Mouse (Mus musculus): Measurements from ENCODE around the gene Il34. TPM values are rescaled to one million over a fixed set of nuclear protein-coding genes. Genes with fewer than 3 reads are reported as not detected.
"Not testable (repeated sequence)": the region's sequence is repeated elsewhere in the genome, so short reads cannot be mapped to it uniquely, and the experiment has no call there.

The Il34 gene
- total RNA-seq, 2 experiments from 2014 or later: 3.9 to 5.1 TPM

DNA sequence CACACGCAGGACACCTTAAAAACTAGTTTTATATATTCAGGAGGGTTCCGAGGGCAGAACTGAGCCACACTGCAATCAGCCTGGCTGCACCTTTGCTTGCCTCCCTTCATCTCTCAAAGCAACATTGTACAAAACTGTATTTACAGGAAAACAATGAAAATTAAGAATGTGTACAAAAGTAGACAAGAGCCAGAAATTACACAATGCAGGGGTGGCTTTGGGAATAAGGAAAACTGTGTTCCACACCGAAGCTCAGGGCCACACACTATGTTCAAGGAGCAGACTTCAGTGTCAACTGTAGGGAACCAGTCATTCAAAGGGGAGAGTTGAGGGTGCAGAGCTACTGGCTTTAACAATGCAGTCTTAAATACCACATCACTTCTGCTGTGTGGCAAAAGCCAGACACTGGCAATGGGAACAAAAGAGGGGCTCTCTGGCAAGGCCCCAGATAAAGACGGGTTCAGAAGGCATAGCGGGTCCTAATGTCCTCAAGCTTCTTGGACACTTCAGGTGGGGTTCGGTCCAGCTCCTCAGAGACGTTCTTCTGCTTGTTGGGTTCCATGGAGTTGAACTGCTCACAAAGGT is 4.8 kb upstream of the Il34 start:
- DNase-seq: no peak

DNA sequence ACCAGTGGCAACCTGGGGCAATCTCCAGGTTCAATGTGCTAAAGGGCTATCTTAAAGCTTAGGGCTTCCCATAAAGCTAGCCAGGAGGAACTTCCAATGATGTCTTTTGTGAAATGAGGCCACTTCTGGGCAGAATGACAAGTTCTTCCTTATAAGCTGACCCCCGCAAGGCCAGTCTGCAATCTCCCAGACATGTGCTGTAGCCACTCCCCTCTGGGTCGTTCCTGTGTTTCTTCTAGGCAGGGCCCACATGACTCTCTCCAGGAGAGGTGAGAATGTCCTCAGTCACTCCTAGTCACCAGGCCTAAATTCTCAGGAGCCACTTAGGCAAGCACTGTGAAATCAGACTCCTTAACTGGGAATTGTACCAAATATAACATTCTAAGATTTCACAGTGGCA is 4.1 kb upstream of the Il34 start:
- DNase-seq: peak in 1 of 2 experiments; percentile 40

DNA sequence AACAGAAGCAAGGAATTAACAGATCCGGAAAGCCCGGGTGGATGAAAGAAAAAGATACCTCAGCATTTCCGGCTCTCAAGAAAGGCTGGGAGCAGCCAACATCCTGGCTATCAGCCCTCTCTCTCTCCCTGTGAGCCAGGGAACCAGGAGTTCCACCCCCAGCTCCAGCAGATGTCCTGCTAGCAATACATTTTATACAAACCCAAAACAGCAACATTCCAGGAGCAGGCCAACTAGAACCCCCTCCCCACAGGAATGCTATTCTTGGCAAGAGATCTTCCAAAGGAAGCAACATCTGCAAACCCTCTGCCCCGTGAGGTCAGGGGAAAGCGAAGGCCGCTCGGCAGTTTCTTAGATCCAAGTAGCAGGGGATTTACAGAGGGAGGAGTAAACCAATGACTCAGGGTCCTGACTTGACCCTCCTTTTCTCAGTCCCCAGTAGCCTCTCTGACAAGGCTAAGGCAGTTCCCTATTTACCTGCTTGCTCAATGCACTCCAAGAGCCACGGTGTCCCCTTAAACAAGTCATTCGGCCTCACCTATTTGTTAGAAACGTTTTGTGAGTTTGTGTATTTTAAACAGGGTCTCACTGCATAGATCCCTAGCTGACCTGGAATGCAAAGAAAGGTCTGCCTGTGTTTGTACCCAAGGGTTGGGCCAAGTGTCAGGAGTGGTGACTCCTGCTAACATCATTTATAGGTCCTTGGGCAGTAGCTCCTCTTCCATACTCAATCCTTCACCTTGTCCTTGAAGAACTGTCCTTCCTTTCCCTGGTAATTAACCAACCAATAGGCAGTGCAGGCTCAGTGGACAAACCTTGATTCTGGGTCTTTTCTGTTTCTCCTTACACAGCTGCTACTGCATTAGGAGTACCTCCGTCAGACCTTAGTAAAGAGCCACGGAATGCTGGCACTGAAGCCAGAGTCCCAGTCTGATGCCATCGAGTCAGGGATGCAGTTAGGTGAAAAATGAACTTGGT is 3.1 kb upstream of the Il34 start:
- peak; percentile 53 to 57 for DNase-seq

GRCm38 (mm10) chr8:110806146-110806545 is 422 bp upstream of the Il34 start:
- no peak for DNase-seq

GRCm38 (mm10) chr8:110804825-110805514 is 754 bp downstream of the Il34 start:
- no peak for DNase-seq

GRCm38 (mm10) chr8:110803856-110804255 is 1.9 kb downstream of the Il34 start:
- DNase-seq: no peak

DNA sequence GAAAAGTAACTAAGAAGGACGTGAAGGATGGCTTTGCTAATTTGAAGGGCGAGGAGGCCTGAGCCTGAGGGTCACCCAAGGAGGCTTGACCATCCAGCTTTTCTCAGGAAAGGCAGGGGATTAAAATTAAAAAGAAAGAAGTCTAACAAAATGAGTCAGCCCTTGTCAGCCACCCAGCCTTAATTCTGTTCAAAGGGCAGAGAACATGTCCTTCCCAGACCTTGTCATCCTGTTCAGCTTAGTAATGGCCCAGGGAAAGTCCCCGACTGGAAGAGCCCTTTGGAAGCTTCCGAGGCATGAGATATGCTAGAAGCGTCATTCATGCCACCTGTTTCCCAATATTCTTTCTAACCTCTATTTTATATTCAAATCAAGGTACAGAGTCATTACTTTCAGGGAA is 2.7 kb downstream of the Il34 start:
- DNase-seq: no peak

DNA sequence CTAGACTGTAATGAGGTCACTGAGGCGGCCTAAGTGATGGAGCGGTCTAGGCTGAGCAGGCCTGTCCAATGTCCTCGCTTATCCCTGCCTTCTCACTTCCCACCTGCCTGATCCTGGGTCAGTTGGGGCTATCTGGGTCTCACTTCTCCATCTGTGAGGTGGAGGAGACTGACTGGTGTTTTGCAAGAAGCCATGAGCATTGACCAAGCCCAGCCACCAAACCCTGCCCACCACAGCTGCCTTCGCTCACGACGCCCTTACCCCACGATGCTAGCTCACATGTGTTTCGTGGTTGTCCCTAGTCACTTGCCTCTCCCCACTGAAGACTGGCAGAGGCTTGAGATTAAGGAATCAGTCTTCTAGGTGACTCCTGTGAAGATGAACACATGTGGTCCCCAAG is 8.6 kb downstream of the Il34 start:
- DNase-seq: no peak

DNA sequence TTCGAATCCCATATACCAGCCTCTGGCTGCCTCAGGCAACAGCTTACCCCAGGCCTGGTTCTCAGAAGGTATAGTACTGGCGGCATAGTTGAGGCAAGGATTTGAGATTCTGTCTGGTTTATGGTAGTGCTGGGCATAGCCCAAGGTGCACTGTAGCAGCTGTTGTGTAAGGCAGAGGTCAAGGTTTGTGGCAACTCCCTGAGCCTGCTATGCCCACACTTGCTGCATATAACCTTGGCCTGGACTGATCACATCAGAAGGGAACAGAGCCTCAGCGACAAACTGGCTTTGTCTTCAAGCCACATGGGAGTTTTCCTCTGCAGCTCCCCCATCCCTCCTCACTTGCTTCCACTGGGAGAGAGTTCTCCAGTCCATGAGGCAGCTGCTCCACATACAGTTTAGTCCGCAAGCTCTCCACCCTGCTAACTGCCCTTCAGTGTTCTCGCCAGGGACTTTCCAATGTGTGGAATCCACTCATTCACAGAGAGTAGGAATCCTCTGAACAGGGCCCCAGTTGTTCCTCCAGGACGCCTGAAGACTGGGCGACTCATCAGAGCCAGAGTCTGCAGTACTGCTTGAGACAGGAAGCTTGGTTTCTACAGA is 11.3 kb downstream of the Il34 start:
- no peak for DNase-seq

GRCm38 (mm10) chr8:110793936-110794335 is 11.8 kb downstream of the Il34 start:
- DNase-seq: no peak

- DNase-seq: no peak
Measured at GRCm38 (mm10) chr8:110793511-110793910, 12.2 kb downstream of the Il34 start.

DNA sequence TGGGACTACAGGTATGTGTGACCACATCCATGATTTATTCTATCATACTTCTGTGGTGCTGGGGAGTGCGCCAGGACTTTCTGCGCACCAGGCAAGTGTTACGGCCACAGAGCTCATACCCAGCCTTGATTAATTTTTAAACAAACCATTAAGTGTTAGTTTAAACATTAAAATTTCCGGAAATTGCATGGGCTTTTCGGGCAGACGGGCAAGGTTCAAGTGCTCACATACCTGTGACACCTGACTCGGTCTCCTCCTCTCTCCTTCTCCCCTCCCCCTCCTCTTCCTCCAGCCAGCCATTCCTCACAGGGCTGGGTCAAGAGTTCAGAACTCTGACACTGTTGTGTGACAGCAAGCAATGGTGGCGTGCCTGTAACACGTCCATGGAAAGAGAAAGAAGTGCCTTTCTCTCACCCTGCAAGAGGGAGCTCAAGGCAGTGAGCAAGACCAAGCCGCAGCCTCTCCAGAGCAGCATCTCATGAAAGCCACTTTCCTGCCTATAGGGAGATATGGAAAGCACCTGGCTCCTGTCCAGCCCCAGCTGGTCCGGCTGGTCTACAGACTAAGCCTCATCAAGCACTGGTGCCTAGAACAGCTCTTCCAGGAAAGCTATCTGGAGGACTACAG is 13.0 kb downstream of the Il34 start:
- no peak for DNase-seq

GRCm38 (mm10) chr8:110791164-110791563 is 14.6 kb downstream of the Il34 start:
- DNase-seq: peak in 1 of 2 experiments; percentile 35

DNA sequence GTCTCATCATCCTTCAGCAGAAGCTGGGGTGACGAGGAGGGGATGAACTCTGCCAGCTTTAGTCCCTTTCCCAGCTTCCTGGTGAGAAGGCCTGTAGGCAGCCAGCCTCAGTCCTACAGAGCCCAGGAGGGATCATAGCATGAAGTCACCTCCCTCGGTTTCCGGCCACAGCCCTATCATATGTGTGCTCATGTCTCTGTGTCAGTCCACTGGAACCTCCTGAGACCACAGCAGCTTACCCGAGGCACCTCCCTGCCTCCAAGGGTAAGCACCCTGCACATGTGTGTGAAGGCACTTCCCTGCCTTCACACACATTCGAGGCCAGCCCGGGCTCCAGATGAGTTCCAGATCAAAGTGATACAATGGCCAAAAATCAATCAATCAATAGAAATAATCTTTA is 15.5 kb downstream of the Il34 start:
- DNase-seq: no peak

GRCm38 (mm10) chr8:110789571-110789970 is 16.2 kb downstream of the Il34 start:
- DNase-seq: no peak

- no peak for DNase-seq
Measured at GRCm38 (mm10) chr8:110788981-110789380, 16.7 kb downstream of the Il34 start.

GRCm38 (mm10) chr8:110787411-110787954 is 18.2 kb downstream of the Il34 start:
- no peak for DNase-seq

DNA sequence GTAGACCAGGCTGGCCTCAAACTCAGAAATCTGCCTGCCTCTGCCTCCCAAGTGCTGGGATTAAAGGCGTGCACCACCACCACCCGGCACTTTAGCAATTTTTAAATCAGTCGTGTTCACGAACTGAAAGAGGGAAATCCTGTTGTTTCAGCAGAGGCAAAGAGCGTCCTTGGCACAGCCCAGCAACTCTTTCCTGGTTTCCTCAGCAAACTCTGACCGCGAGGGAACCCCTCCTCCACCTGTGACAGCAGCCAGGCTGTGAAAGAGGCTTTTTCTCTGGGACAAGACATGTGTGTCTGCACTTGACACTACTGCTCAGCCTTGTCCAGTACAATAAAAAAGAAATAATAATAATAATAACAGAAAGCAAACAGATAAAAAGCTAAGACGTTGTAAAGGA is 18.8 kb downstream of the Il34 start:
- DNase-seq: no peak

GRCm38 (mm10) chr8:110786501-110786900 is 19.2 kb downstream of the Il34 start:
- DNase-seq: not testable (repeated sequence)

DNA sequence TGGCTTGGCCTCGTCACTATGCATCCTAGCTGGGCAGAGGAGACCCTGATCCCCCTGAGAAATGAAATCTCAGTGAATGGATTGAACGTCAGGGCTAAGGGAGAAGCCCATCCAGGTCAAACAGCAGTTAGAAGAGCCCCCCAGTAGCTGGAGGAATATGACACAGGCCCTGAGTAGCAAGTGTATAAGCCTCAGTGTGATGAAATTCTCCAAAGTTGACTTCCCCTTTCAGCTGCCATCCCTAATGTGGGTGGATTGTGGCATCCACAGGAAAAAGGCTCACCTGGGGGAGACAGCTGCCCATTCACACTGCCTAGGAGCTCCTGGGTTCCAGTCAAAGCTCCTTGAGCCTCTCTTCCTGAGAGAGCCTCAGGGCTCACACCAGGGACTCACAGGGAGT is 20.4 kb downstream of the Il34 start:
- DNase-seq: no peak

DNA sequence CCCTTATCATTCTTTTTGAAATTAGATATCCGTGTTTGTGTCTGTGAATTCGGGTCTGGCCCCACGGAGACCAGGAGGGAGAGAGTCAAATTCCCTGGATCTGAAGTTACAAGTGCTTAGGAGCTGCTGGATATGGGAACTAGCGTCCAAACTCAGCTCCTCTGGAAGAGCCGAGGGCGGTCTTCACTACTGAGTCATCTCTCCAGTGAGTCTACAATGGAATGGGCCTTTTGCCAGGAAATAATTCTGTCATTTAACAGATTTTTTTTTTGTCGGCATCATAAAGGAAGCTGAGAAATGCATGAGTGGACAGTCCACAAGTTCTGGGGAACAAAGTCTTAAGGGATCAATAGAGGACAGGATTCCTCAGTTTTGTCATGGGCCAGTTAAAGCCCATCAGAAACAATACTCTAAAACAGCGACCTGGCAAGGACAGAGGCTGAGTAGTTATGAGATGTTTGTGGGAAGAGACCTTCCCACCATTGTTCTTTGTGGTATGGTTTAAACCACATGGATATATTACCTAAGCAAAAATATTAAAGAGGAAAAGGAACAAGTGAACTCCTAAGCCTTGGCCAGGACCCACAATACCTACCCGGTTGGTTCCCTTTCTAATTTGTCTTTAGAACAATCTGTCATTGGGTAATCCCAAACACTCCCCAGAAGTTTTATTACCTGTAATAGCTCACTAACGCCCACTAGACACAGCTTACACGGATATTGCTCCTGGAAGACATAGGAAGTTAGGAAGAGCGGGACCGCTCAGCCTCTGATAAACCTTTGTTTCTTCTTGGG is 25.6 kb downstream of the Il34 start:
- DNase-seq: no peak

Measured in heart, adult 18-20 months (tissue).